Mouse (Mus musculus) cerebellum, adult 9-11 months (tissue): ENCODE data around the gene Sox5.

Source experiments
- DNase-seq: peaks from one replicate; pipeline ENCODE4 v3.0.0; 2022

Sox5 gene

DNA sequence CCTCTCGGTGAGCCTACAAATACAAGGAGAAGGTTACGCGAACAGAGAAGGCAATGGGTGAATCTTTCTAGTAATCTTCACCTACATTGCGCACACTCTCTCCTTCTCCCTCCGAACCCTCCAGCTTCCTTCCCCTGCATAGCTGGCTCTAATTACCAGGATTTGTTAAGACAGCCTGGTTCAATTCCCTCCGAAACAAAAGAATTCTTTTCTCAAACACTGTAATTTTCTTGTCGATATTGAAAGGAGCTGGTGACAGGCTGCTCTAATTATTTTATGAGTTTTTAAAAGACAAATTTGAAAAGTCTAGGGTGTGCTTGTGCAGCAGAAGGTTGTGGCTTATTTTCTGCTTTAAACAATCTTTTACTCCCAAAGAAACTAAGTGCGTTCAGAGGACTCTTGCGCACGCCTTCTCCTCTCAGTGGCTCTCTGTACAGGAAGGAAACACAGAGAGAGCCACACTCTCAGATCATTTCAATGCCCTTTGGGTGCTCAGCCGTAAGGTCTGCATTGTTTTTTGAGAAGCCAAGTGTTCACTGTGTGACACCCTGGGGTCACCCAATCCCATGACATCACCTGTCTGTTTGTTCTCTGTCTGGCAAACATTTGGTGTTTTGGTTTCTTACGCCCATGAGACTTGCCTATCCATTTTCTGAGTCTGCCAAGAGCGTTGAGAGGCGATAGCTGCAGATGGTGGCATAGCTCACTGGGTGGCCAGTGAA lies 392.3 kb downstream of the Sox5 start:
- DNase-seq: no peak

DNA sequence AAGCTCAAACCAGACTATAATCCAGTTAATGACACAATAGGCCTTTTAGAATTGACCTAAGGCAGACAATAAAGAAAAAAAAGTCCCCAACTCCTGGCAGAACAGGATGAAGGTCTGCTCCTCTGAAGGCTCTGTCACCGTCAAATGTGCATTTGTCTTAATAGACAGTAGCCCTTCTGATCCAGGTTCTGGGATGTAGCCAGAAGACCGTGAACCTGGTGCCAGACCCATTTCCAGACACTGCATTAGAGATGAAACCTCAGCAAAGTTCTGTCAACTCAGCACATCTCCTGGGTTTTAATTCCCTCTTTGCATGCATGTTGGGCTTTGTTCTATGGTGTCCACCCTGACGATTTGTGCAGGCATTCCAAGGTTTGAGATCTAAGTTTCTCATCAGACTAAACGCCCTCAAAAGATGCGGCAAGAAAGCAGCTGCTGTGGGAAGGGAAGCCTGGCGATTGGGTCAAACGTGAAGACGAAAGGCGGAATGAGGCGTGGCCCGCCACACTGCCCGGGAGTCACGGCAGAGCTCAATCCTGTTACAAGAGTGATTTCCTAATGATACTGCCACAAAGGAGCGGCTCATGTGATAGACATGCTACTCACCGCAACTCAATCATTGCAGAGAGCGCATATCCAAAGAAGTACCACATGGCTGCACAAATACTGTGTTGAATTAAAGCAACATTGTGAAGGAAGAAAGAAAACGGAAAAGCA lies 394.1 kb downstream of the Sox5 start:
- no peak for DNase-seq

DNA sequence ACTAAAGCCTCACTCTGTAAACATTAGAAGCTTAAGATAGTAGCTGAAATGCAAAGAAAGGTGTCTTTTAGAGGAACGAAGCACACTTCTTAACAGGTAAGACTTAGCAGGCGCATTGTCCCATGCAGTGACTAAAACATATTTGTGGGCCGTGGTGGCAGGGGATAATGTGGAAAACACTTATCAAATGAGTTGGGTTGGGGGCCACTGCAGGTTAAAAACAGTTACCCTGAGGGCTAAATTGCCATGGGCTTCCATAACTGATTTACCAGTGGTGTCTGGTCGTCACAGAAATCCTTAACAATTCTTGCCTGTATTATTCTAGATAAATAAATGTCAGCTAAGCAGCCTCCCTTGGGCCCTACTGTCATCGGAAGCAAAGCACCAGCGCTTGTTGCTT lies 401.1 kb downstream of the Sox5 start:
- DNase-seq: no peak

DNA sequence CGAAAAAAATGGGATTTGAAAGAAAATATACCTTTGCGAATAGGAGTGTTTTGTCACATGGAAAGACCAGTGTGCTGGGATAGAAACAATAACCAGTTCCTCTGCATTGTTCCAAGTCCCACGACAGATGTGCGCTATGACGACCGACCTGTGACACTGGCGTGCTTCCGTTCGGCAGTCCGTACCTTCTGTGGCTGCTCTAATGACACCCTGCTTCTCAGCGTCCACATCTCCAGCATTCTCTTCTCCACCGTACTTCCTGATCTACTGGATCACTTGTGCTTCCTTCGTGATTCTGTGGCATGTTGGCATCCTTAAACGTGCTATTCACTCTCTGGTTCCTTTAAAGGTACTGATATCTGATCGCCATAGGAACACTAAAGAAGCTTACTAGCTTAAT lies 401.6 kb downstream of the Sox5 start:
- no peak for DNase-seq

DNA sequence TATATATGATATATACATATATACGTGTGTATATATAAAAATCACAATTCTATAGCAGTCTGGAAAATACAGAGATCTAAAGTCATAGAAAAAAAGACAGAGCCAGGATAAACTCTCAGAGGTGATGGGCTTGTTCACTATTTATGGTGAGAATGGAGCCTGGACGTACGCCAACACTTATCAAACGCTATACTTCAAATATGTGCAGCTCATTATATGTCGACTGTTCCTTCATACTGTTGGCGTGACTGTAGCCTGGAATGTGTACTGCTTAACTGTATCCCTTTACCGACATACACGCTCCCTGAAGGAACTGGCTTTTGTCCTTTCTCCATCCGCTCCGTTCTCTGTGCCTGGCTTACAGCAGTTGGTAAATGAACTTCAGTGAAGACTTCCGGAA lies 407.0 kb downstream of the Sox5 start:
- no peak for DNase-seq

DNA sequence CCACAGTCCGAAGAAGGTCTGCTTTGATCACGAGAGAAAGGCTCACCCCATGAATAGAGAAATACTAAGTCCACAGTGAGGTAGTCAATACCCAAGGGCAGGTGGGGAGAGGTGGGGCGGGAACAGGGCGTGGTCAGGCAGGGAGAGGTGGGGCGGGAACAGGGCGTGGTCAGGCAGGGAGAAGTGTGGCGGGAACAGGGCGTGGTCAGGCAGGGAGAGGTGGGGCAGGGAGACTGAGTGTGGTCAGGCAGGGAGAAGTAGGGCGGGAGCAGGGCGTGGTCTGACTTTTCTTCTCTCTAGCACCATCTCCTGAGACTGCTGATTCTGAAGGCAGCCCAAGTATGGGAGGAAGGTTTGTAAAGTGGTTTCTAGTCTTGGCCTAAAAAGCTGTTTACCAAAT lies 411.1 kb downstream of the Sox5 start:
- no peak for DNase-seq

- DNase-seq: no peak
Measured at GRCm38 (mm10) chr6:144367626-144368077, 414.1 kb downstream of the Sox5 start.

GRCm38 (mm10) chr6:144361267-144362038 lies 420.3 kb downstream of the Sox5 start:
- DNase-seq: no peak

GRCm38 (mm10) chr6:144357081-144357480 lies 424.7 kb downstream of the Sox5 start:
- DNase-seq: no peak

- DNase-seq: no peak
Measured at GRCm38 (mm10) chr6:144351049-144351448, 430.7 kb downstream of the Sox5 start.

GRCm38 (mm10) chr6:144343338-144343737 lies 438.4 kb downstream of the Sox5 start:
- peak; percentile 3 for DNase-seq

GRCm38 (mm10) chr6:144339554-144339953 lies 442.2 kb downstream of the Sox5 start:
- no peak for DNase-seq

DNA sequence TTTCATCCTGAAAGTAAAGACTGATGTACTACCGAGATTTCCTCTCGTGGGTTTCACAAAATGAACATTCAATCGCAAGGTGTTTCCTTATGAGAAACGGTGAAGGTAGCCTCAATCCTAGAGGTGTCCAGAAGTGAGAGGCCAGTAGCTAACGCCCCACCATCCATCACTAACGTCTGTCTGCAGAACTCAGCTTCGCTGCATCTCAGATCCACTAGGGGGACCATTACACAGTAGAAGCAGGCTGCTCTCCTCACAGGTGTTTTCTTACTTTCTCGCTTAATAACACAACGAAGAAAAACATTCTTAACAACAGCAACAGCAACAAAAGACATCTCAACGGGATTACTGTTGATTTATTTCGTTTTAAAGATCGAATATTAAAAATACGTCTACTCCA lies 442.8 kb downstream of the Sox5 start:
- DNase-seq: no peak

DNA sequence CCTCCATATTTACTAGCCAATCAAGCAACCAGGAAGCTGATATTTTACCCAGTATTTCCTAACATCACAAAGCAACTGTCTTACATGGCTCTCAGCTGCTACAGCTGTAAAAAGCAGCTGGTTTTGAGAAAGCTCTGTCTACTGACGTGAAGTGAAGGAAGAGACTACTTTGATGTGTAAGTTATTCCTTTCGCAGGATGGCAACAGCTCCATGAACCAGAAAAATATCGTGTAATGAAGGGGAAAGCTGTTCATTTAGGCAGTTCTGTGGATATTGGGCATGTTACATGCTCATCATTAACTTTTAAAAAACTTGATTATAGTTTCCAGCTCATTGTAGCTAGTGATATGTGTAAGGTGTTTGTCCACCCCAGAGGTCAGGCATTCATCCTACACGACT lies 443.6 kb downstream of the Sox5 start:
- DNase-seq: no peak

GRCm38 (mm10) chr6:144337436-144337969 lies 444.3 kb downstream of the Sox5 start:
- DNase-seq: no peak

- DNase-seq: no peak
Measured at GRCm38 (mm10) chr6:144336789-144337188, 445.0 kb downstream of the Sox5 start.

DNA sequence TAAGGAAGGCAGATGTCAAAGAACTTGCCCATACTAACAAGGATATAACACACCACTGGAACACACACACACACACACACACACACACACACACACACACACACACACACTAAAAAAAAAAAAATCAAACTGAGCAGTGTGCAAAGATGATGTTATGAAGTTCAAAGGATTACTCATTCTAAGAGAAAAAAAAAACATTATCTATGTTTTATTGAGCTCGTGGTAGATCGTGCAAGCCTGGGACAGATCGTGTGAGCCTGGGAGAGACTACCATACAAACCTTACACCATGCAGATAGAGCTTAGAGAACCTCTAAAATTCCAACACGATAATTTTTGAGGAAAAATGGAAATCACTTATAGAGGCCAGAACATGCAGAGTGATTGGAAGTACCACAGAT lies 448.6 kb downstream of the Sox5 start:
- DNase-seq: no peak

DNA sequence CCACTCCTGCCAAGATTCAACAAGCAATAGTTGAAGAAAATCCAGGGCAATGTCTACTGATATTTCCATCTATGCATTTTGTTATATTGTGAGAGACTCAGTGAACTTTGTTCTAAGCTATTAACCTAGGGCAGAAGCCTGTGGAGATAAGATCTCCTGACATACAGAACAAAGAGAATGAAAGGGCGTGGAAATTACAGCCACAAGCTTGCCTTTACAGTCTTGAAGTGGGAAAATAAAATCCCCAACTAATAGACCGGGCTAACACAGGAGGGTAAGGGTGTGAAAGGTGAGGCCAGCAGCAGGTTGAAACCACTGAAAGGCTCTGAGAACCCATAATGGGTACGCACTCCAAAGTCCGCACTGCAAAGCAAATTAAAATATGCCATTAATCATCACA lies 449.8 kb downstream of the Sox5 start:
- DNase-seq: no peak

DNA sequence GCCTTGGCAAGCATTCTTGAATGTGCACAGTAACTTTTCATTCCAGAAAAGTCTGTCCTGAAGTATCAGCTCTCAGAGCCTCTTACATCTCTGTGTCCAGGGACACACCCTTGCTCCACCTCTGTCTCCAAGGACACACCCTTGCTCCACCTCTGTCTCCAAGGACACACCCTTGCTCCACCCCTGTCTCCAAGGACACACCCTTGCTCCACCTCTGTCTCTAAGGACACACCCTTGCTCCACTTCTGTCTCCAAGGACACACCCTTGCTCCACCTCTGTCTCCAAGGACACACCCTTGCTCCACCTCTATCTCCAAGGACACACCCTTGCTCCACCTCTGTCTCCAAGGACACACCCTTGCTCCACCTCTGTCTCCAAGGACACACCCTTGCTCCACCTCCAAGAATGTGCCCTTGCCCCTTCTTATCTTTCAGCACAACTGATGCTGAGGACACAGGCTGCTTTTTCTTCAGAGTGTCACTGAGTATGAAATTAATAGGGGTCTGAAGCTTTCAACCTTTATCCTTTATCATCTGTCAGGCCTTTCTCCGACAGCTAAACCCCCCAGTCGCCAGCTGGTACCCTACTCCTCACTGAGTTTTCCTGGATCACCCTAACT lies 452.4 kb downstream of the Sox5 start:
- DNase-seq: no peak

DNA sequence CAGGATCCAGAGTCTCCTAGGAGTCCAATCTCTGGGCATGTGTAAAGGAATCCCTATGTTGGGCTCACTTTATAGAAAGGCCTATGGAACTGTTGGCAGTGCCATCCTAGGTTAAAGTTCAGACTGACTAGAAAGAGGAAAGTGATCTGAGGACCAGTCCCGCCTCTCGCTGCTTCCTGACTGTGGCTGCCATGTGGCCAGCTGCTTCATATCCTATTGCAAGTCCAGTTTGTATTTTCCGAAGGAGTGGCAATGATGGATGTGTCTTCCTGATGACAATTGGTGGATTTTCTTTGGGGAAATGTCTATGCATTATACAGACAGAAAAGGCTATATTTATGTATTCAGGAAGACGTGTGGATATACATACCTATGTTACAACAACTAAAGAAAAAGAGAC lies 453.0 kb downstream of the Sox5 start:
- no peak for DNase-seq

GRCm38 (mm10) chr6:144326817-144327216 lies 455.0 kb downstream of the Sox5 start:
- no peak for DNase-seq

DNA sequence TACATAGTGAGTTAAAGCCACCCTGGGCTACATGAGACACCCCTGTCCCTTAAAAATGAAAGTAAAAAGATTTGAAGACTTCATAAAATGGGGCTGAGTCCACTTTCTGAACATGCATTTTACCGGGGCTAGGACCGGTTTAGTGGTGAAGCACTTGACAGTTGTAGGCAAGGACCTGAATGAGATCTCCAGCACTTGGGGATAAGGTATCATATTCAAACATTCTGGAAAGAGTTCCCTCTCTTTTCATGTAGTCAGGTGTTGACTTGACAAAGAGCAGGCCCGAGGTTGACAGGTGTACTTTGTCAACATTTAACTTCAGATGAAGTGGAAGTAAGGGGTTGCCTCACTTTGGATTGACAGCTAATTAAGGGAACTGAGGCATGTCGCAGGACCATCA lies 458.4 kb downstream of the Sox5 start:
- DNase-seq: no peak
